Mouse (Mus musculus): ENCODE results near the gene Awat1. TPM values are rescaled to one million over a fixed set of nuclear protein-coding genes. Genes with fewer than 3 reads are reported as not detected.

Awat1 gene
- total RNA-seq (2017): not detected in 2 replicates

GRCm38 (mm10) chrX:100571951-100572350, at the start of gene Awat1:
Gene Awat1 (plus strand): TSS chrX:100572251.
- no peak for ATAC-seq (replicated peaks; ENCODE audit: low read depth, poor library complexity, severe bottlenecking)

GRCm38 (mm10) chrX:100524471-100524870, 47.6 kb upstream of the Awat1 start, which contains the start of gene Dgat2l6:
Gene Dgat2l6 (plus strand): TSS chrX:100524838.
- no peak for ATAC-seq (replicated peaks; ENCODE audit: low read depth, poor library complexity, severe bottlenecking)

- ATAC-seq (replicated peaks; ENCODE audit: low read depth, poor library complexity, severe bottlenecking): no peak
Measured at GRCm38 (mm10) chrX:100556026-100556425, 16.0 kb upstream of the Awat1 start.

GRCm38 (mm10) chrX:100565696-100566095, 6.4 kb upstream of the Awat1 start:
- ATAC-seq (replicated peaks; ENCODE audit: low read depth, poor library complexity, severe bottlenecking): no peak

GRCm38 (mm10) chrX:100594791-100595190, 22.7 kb downstream of the Awat1 start, which contains the start of gene P2ry4:
Gene P2ry4 (minus strand): TSS chrX:100594869.
- no peak for ATAC-seq (replicated peaks; ENCODE audit: low read depth, poor library complexity, severe bottlenecking)

- ATAC-seq (replicated peaks; ENCODE audit: low read depth, poor library complexity, severe bottlenecking): no peak
Measured at GRCm38 (mm10) chrX:100597439-100597838, 25.4 kb downstream of the Awat1 start.

GRCm38 (mm10) chrX:100599755-100600154, 27.7 kb downstream of the Awat1 start:
- ATAC-seq (replicated peaks; ENCODE audit: low read depth, poor library complexity, severe bottlenecking): no peak

- no peak for ATAC-seq (replicated peaks; ENCODE audit: low read depth, poor library complexity, severe bottlenecking)
Measured at GRCm38 (mm10) chrX:100605314-100605713, 33.3 kb downstream of the Awat1 start, which contains the start of gene Arr3. Gene Arr3 (plus strand): TSS chrX:100605497.

- ATAC-seq (replicated peaks; ENCODE audit: low read depth, poor library complexity, severe bottlenecking): no peak
Measured at GRCm38 (mm10) chrX:100618488-100618887, 46.4 kb downstream of the Awat1 start.

- ATAC-seq (replicated peaks; ENCODE audit: low read depth, poor library complexity, severe bottlenecking): no peak
Measured at GRCm38 (mm10) chrX:100621366-100621765, 49.3 kb downstream of the Awat1 start.

GRCm38 (mm10) chrX:100624242-100624641, 52.2 kb downstream of the Awat1 start:
- ATAC-seq (replicated peaks; ENCODE audit: low read depth, poor library complexity, severe bottlenecking): no peak

GRCm38 (mm10) chrX:100625146-100625545, 53.1 kb downstream of the Awat1 start:
- ATAC-seq (replicated peaks; ENCODE audit: low read depth, poor library complexity, severe bottlenecking): no peak

- ATAC-seq (replicated peaks; ENCODE audit: low read depth, poor library complexity, severe bottlenecking): no peak
Measured at GRCm38 (mm10) chrX:100625546-100625801, 53.4 kb downstream of the Awat1 start, which contains the start of gene Kif4. Gene Kif4 (plus strand): TSS chrX:100625737.

- peak; percentile 100 for ATAC-seq (replicated peaks; ENCODE audit: low read depth, poor library complexity, severe bottlenecking)
Measured at GRCm38 (mm10) chrX:100625802-100626793, 54.0 kb downstream of the Awat1 start, which contains the start of gene Pdzd11. Gene Pdzd11 (minus strand): TSS chrX:100626568.

Other genes starting within 250 kb of the Awat1 start
- not detected in 2 replicates for gene Otud6a, start 143.2 kb upstream of the Awat1 start, total RNA-seq (2017)
- gene Awat2, start 129.5 kb upstream of the Awat1 start, total RNA-seq (2017): 0.82 TPM in 1 of 2 replicates, not detected in the other
- gene Igbp1, start 78.0 kb upstream of the Awat1 start, total RNA-seq (2017): 115 and 132 TPM in 2 replicates
- gene Dgat2l6, start 47.4 kb upstream of the Awat1 start, total RNA-seq (2017): not detected in 2 replicates
- gene P2ry4, start 22.6 kb downstream of the Awat1 start, total RNA-seq (2017): not detected in 2 replicates
- not detected in 2 replicates for gene Arr3, start 33.2 kb downstream of the Awat1 start, total RNA-seq (2017)
- gene Kif4, start 53.5 kb downstream of the Awat1 start, total RNA-seq (2017): 42.7 and 50.8 TPM in 2 replicates
- 20.1 and 20.9 TPM in 2 replicates for gene Pdzd11, start 54.3 kb downstream of the Awat1 start, total RNA-seq (2017)
- gene Gdpd2, start 157.6 kb downstream of the Awat1 start, total RNA-seq (2017): 0.58 TPM in 1 of 2 replicates, not detected in the other
- gene Dlg3, start 195.5 kb downstream of the Awat1 start, total RNA-seq (2017): 13.4 and 17.0 TPM in 2 replicates

All from common myeloid progenitor, adult 5-6 weeks (primary cell).